Mouse (Mus musculus) spleen, postnatal 14 days (tissue): Measurements from ENCODE around the gene Ptprj.
A peak's percentile ranks its signal among the peaks of the same experiment; 100 is the strongest.

Source experiments
- DNase-seq, 2 experiments: peaks; one replicate each; pipeline ENCODE4 v3.0.0; 2021 to 2022; ENCODE audit warnings: low spot score in 2 of 2

Ptprj gene

DNA sequence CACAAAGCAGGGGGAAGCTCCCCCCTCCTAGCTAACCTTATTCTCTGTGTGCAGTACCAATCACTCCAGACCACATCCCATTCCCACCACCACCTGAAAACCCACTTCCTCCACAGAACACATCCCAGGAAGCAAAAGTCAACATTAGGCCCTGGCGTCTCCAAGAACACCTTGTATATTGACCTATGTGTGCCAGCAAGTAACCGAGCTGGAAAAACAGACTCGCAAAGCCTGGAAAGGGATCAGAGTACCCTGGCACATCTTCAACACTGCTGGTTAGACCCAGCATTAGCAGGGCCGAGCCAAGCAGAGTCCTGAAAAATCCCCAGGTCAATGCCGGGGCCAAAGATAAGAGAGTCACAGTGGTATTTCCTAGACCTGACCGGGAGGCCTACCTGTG lies 58.0 kb downstream of the Ptprj start:
- DNase-seq = no peak

DNA sequence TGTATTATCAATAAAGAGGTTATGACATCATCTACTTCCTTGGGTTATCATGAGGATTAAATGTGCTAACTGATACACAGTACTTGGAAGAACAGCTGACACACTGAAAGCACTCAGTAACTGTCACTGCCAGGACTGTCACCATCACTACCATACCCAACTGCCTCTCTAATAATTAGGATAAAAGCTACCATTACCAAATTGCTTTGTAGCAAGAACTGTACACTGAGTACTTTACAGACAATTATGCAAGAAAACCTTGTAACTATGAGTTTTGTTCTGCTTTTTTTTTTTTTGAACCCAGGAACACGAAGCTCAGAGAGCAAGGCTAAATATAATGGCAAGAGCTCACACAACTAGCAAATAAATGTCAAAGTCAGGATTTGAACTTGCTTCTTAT lies 58.5 kb downstream of the Ptprj start:
- no peak for DNase-seq

- DNase-seq = no peak
Observed at GRCm38 (mm10) chr2:90518296-90518695, 62.2 kb downstream of the Ptprj start.

- DNase-seq = no peak
Observed at GRCm38 (mm10) chr2:90514969-90515368, 65.5 kb downstream of the Ptprj start.

DNA sequence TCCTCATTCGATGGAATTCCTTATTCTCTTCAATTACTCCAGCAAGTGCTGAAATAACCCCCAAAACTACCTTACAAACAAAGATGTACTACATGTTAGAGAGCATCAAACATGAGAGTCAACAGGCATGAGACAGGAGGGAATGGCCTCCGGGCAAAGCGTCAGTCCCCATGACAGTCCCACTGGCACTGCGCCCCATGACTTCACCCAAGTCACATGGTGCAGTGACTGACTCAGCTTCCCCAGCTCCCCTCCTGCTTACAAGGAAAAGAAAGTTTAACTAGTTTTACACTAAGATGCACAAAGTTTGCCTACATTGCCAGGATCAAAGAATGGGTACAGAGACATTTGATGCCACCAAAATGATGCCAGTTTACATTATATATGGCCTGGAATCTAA lies 71.2 kb downstream of the Ptprj start:
- DNase-seq = no peak

DNA sequence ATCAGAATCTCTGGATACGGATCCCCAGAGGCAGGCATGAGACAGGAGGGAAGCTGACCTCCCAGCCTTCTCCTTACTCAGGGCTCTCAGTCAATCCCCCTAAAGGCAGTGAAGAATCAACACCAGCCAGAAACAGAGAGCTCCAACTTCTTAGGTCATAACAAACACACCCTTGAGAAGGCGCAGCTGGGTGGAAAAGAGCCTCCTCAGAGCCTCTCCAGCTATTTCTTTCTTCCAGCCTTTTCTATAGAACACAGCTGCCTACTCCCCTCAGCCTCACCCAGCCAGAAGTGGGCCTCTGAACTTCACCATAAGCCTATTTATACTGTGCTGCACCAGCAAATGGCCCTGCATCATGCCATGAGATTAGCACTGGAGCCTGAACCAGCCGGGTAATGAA lies 74.3 kb downstream of the Ptprj start:
- DNase-seq = no peak

DNA sequence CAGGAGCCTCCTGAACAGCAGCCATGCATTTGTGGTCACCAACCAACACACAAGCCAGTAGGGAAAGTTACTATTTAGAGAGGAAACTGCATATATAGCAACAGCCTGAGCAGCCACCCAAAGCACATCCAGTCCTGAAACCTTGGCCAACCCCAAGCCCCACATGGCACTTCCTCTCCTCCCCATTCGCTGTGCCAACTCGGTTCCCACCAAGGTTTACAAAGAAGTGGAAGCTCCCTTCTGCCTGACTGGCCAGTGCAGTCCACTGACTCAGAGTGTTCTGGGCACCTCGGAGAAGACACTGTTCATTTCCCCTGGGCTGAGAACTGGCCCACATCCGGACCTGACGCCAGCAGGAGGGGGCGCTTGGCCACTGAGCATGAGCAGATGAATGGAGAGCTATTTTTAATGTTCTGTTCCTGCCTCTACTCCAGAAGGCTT lies 75.7 kb downstream of the Ptprj start:
- DNase-seq = peak; percentile 40 to 42

- peak in 1 of 2 experiments; percentile 20 for DNase-seq
Observed at GRCm38 (mm10) chr2:90503182-90503833, 77.1 kb downstream of the Ptprj start.

DNA sequence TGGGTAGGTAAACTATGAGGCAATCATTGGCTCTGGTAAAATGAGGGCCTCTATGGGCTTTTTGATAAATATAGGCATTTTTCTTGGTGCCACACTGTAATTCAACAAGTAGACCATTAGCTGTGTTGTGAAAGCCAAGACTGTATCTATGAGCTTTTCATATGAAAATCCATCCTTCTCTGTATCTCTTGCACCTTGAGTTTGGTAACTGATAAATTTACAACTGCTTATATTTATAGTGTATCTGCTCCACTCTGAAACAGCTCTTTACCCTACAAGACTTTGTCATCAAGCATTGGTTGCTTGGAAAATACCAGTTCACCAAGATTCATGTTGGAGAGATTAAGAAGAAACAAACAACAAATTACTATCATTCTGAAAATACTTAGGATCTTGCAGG lies 77.7 kb downstream of the Ptprj start:
- DNase-seq = no peak

DNA sequence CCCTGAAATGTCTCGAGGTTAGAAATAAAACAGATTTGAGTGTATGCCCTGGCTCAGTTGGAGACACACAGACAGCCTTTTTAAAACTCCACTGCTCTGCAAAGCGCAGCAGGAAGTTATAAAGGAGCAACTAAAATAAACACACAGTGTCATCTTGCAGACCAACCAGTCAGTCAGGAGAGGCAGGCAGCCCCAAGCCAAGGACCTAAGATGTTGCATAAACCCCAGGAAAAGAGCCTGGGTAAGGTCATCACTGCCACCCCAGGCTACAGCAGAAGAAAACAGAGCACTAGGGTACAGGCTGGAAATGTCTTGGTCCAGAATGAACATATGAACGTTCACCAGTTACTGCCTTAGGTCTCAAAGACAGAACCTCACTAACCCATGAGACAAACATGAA lies 78.7 kb downstream of the Ptprj start:
- no peak for DNase-seq

DNA sequence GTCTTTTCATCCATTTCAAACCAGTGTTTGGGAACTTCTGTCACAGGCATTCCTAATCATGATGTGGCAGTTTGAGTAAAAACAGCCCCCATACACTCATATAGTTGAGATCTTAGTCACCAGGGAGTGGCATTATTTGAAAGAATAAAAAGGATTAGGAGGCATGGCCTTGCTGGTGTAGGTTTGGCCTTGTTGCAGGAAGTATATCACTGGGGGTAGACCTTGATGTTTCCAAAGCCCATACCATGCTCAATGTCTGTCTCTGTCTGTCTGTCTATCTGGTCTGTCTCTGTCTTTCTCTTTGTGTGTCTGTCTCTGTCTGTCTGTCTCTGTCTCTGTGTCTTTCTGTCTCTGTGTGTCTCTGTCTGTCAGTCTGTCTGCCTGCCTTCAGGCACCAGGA lies 79.6 kb downstream of the Ptprj start:
- DNase-seq = no peak

DNA sequence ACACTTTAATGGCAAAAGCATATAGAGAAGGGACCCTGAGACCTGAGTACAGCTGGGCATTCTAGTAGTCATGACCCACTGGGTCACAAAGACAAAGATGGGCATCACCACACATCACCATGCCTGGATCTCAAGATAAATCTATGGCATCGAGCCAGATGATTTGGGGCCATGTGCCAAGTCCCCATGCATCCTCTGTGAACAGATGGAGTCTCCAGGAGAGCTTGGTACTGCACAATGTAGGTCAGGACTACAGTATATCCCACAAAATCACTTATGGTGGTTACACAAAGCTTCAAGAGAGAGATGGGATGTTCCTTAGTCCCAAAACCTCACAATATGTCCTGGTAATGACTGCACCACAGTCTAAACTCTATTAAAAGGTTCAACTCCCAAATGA lies 81.4 kb downstream of the Ptprj start:
- no peak for DNase-seq

GRCm38 (mm10) chr2:90497551-90497950 lies 82.9 kb downstream of the Ptprj start:
- no peak for DNase-seq

DNA sequence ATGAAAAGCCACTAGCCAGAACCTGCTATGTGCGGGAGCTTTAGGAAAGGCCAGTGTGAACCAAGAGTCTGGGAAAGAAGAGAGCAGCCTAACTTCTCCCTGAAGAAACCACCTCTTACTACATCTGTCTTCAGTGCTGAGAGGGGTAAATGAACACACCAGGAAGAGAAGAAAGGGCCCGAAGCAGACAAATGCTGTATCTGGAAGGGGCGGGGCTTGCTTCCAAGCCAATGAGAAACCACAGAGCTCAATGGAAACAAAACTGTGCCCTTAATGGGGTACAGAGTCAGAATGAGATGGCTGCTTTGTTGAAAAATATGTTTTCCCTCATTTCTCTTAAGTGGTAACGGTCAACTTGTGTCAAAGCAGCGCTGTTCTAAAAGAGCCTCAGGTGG lies 83.8 kb downstream of the Ptprj start:
- no peak for DNase-seq

- no peak for DNase-seq
Observed at GRCm38 (mm10) chr2:90496012-90496679, 84.3 kb downstream of the Ptprj start.

GRCm38 (mm10) chr2:90490279-90491046 lies 90.0 kb downstream of the Ptprj start:
- DNase-seq = no peak

DNA sequence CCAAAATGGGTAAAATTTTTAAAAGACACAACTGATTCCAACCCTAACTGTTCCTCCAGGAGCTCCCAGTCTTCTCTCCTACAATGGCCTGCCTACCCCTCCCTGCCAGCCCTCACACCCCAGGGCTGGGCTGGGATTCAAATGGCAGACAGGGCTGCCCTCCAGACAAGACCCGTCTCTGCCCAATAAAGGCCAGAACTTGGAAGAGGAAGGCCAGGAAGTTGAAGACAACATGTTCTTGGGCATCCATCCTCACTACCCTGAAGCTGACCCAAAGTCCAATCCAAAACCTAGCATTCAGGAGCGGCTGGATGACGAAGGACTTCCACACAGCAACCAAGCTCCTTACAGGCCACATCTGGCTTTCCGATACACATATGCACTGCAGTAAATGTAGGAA lies 90.6 kb downstream of the Ptprj start:
- no peak for DNase-seq

- no peak for DNase-seq
Observed at GRCm38 (mm10) chr2:90488690-90489590, 91.5 kb downstream of the Ptprj start.

DNA sequence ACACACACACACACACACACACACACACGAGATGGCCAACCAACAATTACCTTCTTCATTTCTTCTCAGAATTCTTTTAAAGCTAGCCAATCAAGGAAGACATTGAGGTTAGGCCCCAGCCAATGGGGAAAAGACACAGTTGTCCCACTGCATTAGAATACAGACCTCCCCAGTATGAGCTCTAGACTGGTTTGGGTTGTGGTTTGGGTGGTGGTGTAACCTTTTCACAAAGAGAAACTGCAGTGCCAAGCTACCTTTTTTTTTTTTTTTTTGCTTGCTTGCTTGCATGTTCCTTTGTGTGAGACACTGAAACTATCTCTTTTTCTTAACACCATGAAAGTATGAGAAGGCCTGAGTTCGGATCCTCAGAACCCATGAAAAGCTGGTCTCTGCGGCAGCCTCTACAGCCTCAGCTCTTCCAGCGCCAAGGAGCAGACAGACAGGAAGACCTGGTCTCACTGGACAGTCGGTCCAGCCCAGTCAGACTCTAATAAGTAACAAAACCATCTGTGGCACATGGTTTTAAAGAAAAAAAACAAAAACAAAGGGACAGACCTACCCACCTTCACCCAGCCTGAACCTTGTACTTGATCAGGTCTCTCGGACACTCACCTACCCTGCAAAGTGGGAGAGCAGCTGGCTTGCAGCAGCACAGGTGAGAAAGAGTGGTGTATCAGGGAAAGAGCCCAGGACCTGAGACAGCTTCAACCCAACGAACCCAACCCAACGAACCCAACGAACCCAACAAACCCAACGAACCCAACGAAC lies 92.8 kb downstream of the Ptprj start:
- DNase-seq = no peak

- DNase-seq = no peak
Observed at GRCm38 (mm10) chr2:90486226-90486755, 94.2 kb downstream of the Ptprj start.

DNA sequence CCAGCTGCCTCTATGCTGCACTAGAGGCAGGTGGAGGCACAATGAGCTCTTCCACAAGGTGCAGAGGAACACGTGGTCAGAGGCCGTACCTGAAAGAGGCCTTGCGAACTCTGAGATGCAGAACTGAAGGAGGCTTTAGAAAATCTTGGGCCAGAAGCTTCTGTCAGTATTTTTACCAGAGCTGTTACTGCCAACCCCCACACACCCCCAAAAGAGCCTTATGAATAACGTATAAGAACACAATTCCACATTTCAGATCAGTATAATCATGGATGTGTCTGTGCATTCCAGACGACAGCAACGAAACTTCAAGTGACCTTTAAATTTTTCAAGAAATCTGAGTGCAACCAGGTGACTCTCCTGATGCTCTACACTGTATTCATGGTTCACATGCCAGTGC lies 98.9 kb downstream of the Ptprj start:
- no peak for DNase-seq
